Mouse (Mus musculus) embryonic facial prominence, embryonic 13.5 days (tissue): ENCODE results near the gene Wap. TPM values are rescaled to one million over a fixed set of nuclear protein-coding genes. Genes with fewer than 3 reads are reported as not detected.

Experiments used
- ATAC-seq: fragments of 200-750 bp; cut with Nextera tagmentation; 2 replicates; pipeline ENCODE4 v1.8.0; 2017; ENCODE audit warnings: low read depth; ENCODE audit not compliant: insufficient number of reproducible peaks, insufficient read depth, low FRiP score, low TSS enrichment
- H3K27ac ChIP-seq: fragments of 300-500 bp; sonication (generic); 2 replicates; pipeline ENCODE4 v1.5.1; 2015; ENCODE audit warnings: moderate library complexity, mild to moderate bottlenecking, inconsistent platforms
- H3K27me3 ChIP-seq: fragments of 300-500 bp; sonication (generic); 2 replicates; pipeline ENCODE4 v1.6.1; 2015; ENCODE audit warnings: mild to moderate bottlenecking, inconsistent platforms
- H3K36me3 ChIP-seq: fragments of 300-500 bp; sonication (generic); 2 replicates; pipeline ENCODE4 v1.6.1; 2015; ENCODE audit warnings: mild to moderate bottlenecking, inconsistent platforms
- H3K4me1 ChIP-seq: fragments of 300-500 bp; sonication (generic); 2 replicates; pipeline ENCODE4 v1.6.1; 2015; ENCODE audit warnings: inconsistent platforms
- H3K4me2 ChIP-seq: fragments of 300-500 bp; sonication (generic); 2 replicates; pipeline ENCODE4 v1.6.1; 2015; ENCODE audit warnings: moderate library complexity, mild to moderate bottlenecking, inconsistent platforms
- H3K4me3 ChIP-seq: fragments of 300-500 bp; sonication (generic); 2 replicates; pipeline ENCODE4 v1.5.1; 2015; ENCODE audit warnings: mild to moderate bottlenecking, inconsistent platforms
- H3K9ac ChIP-seq: fragments of 300-500 bp; sonication (generic); 2 replicates; pipeline ENCODE4 v1.6.1; 2015; ENCODE audit warnings: mild to moderate bottlenecking, inconsistent platforms
- H3K9me3 ChIP-seq: fragments of 300-500 bp; sonication (generic); 2 replicates; pipeline ENCODE4 v1.6.1; 2016; ENCODE audit warnings: inconsistent platforms
- WGBS: fragments of 180-500 bp; shearing (Covaris S2); methylation state at CpG from one replicate; pipeline ENCODE4 v1.1.7; 2015; ENCODE audit warnings: mixed read lengths; 5-methylcytosine and 5-hydroxymethylcytosine counted together
- polyA plus RNA-seq: library from polyadenylated mRNA; unstranded; fragments of >200 nt; fragmentation: Nextera tagmentation; extraction: Ambion mirVana; gene quantifications from 2 replicates; pipeline ENCODE4 v1.2.1, GENCODE M21; 2015

The Wap gene
- polyA plus RNA-seq, 1 experiment from 2014 or later = not detected

DNA sequence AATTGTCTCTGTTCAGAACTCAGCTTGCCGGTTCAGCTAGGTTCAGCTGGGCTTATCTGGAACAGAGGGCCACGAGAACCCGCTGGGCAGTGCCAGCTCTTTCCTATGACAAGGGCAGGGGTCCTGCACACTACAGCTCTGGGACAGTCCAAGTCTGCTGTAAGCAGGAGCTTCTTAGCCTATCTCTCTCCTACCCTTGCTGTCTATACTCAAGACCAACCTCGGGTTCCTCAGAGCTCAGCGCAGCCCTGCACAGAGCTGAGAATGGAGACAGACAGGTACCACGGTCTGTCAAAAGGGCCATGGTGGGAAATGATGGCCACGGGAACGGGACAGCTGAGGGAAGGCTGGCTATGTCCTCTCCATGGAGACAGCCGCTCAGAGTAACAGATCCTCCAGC lies 35.2 kb downstream of the Wap start:
- H3K27ac ChIP-seq = no peak overlapping the region
- 81% methylated on average over 9 of the region's 9 CpGs for WGBS
- H3K27me3 ChIP-seq = peaks cover 41% of the 10 kb centered on the region
- ATAC-seq = no peak
- peaks cover 36% of the 10 kb centered on the region for H3K4me1 ChIP-seq
- H3K9ac ChIP-seq = no peak overlapping the region
- H3K9me3 ChIP-seq = no peaks in the 10 kb centered on the region
- H3K36me3 ChIP-seq = peaks cover 8% of the 10 kb centered on the region
- H3K4me2 ChIP-seq = no peak overlapping the region
- H3K4me3 ChIP-seq = no peak overlapping the region

DNA sequence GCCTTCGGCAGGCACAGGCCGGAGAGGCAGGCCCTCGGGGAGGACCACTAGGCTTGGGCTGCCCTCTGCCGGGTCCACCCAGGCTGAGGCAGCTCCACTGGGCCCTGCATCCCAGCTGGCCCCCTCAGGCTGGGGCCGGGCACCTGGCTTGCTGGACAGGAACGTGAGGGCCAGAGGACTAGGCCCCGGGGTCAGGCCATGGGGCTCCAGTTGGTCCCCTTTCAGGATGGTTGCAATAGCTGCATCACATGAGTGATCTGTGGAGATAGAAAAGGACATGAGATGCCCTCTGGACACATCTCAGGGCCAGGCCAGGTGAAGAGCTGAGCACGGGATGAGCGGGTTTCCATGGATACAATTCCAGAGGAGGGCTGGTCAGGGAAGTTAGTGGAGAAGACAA lies 35.8 kb downstream of the Wap start:
- no peak overlapping the region for H3K4me3 ChIP-seq
- 78% methylated on average over 9 of the region's 9 CpGs for WGBS
- H3K9me3 ChIP-seq = no peaks in the 10 kb centered on the region

DNA sequence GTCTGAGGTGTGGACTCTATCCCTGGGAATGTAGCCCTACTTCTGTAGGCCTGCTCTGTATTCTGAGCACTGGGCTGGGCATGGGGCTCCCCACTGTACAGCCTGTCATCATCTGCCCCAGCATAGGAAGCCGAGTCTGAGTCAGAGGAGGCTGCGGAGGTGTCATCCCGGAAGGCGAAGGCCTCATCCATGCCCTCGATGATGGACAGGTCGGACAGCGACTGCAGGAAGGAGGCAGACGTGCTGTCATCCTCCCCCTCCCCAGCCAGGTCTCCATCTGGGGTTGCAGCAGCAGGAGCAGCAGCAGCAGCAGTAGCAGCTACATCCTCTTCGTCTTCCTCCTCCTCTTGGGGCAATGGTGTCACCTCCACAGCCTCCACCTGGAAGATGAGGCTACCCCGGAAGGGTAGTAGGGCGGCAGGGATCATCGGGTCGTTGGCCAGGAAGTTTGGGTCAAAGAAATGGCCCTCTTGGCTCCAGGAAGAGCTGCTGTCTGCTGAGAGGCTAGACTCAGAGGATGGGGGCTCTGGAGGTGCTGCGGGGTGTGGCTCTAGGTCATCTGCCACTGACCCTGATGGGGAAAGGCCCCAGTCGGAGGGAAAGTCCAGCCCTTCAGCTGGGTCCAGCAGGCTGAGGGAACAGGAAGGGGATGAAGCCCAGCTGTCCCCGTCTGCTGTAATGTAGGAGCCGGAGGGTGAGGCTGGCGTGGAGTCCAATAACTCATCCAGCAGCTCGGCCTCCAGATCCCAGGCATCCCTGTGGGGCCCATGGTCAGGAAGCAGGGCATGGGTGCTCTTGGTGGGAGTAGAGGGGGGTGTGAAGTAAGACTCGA lies 36.6 kb downstream of the Wap start:
- H3K9me3 ChIP-seq = no peaks in the 10 kb centered on the region
- WGBS = 72% methylated on average over 20 of the region's 20 CpGs
- no peak overlapping the region for H3K27ac ChIP-seq
- no peak overlapping the region for H3K4me2 ChIP-seq
- H3K27me3 ChIP-seq = peaks cover 40% of the 10 kb centered on the region
- ATAC-seq = no peak
- H3K4me1 ChIP-seq = peaks cover 38% of the 10 kb centered on the region
- peaks cover 22% of the 10 kb centered on the region for H3K36me3 ChIP-seq
- H3K4me3 ChIP-seq = no peak overlapping the region
- no peak overlapping the region for H3K9ac ChIP-seq

More for the DNA sequence above, 35.8 kb downstream of the Wap start:
- H3K4me2 ChIP-seq = no peak overlapping the region
- no peak for ATAC-seq
- peaks cover 41% of the 10 kb centered on the region for H3K27me3 ChIP-seq
- peak overlapping the region; percentile 16; the same call in 1 of the 2 replicates for H3K9ac ChIP-seq
- peaks cover 14% of the 10 kb centered on the region for H3K36me3 ChIP-seq
- H3K27ac ChIP-seq = no peak overlapping the region
- H3K4me1 ChIP-seq = peaks cover 38% of the 10 kb centered on the region

DNA sequence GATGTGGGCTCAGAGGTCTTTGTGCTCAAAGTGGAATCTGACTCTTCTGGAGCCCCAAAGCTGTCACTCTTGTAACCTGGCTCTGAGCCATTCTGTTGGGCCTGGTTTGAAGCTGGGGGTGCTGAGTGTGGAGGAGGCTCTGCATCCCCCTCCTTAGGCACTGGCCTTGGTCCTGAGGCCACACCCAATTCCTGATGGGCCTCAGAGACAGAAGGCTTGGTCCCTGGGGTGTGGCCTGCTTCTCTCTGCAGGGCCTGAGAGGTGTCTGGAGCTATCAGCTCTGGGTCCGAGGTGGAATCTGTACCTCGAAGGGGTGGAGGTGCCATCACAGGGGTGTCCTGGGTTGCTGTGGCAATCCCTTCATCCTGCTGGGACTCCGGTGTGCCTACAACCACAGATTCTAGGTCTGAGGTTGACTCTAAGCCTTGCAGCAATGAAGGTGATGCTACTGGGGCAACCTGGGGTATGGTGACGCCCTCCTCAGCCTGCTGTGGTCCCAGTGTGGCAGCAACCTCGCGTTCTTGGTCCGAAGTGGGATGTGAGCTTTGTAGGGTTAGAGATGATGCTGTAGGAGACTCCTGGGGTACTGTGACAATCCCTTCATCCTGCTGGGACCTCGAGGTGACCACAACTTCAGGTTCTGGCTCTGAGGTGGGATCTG lies 38.0 kb downstream of the Wap start:
- 83% methylated on average over 8 of the region's 8 CpGs for WGBS
- H3K9me3 ChIP-seq = no peaks in the 10 kb centered on the region
- H3K4me3 ChIP-seq = no peak overlapping the region
- no peak overlapping the region for H3K4me2 ChIP-seq
- peaks cover 34% of the 10 kb centered on the region for H3K4me1 ChIP-seq
- H3K36me3 ChIP-seq = peaks cover 37% of the 10 kb centered on the region
- no peak overlapping the region for H3K9ac ChIP-seq
- H3K27me3 ChIP-seq = peaks cover 25% of the 10 kb centered on the region
- H3K27ac ChIP-seq = no peak overlapping the region
- no peak for ATAC-seq

DNA sequence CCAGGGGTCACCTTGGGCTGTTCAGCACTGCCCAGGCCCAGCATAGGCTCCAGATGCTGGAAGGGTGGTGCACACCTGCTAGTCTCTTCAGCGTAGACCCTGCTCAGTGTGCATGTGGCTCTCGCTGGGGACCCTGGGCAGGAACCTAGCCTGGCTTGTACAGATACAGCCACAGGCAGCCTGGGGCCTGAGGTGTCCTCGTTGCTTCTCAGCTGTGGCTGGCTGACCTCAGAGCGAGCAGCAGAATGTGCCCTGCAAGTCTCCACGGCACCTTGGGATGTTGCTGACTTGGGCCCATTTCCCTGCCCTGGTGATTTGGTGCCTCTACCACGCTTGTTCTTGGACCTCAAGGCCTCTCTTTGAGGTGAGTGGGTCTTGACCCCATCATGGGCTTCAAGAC lies 38.6 kb downstream of the Wap start:
- ATAC-seq = no peak
- no peak overlapping the region for H3K4me2 ChIP-seq
- no peak overlapping the region for H3K27ac ChIP-seq
- 85% methylated on average over 6 of the region's 6 CpGs for WGBS
- H3K4me3 ChIP-seq = no peak overlapping the region
- no peak overlapping the region for H3K9ac ChIP-seq
- H3K9me3 ChIP-seq = no peaks in the 10 kb centered on the region
- H3K36me3 ChIP-seq = peaks cover 42% of the 10 kb centered on the region
- peaks cover 32% of the 10 kb centered on the region for H3K4me1 ChIP-seq
- H3K27me3 ChIP-seq = peaks cover 19% of the 10 kb centered on the region

DNA sequence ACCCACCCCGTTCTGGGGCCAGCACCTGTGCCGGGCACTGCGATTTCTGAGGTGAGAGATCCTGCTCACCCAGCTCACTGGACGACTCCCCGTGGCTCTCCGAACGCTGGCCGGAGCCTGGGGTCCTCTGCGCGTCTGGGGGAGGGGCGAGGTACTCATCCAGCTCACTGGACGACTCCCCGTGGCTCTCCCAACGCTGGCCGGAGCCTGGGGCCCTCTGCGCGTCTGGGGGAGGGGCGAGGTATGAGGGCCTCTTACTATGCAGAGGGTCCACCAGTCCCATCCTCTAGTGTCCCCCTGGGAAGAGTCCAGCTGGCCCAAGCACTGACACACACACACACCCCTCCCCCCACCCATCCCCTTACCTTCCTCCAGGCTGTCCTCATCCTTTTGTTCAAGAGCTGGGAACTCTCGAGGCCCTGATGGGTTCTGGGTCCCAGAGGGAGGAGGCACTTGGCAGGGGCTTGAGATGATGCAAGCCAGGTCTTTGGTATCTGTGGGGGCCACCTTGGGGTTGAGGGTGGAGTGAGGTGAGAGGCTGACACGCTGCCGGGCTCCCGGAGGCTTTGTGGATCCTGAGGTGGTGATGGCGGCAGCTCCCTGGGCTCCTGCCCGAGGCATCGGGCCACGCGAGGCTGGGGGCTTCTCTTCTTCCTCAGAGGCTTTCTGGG lies 39.3 kb downstream of the Wap start:
- Histone ChIP-seq H3K27me3 (peaks cover 12% of the 10 kb centered on the region), H3K4me1 (peaks cover 25% of the 10 kb centered on the region), H3K36me3 (peaks cover 48% of the 10 kb centered on the region), H3K9me3 (no peaks in the 10 kb centered on the region), H3K9ac (0 out of 2 replicates have a peak overlapping the region, but pooled peaks have one; percentile 11), H3K4me2 (no peak overlapping the region), H3K4me3 (no peak overlapping the region), H3K27ac (no peak overlapping the region)
- no peak for ATAC-seq
- 13% methylated on average over 27 of the region's 27 CpGs for WGBS

DNA sequence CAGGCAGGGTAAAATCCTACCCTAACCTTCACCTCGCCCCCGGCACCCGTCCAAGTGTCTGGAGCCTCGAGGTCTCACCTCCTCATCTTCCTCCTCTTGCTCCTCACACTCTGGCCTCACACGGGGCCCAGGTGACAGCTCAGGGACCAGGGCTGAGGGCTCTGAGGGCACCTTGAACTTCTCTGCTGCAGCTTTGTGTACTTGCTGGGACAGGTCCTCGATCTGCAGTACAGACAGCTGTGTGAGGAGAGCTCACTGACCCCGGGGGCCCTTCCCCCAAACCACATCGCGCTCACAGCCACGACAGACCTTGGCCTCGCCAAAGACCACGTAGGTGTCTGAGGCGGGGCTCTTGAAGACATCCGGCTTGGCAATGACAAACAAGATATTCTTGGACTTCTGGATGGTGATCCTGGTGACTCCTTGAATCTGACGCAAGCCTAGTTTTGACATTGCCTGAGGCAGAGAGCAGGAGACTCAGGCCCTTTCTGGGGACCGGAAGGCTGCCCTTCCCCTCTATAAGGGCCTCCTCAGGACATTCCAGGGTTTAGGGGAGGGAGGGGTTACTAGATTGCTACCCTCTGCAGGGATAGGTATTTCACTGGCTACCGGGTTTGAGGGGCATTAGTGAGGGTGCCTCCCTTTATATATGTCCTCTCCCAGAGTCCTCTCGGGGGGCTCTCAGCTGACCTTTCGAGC lies 40.1 kb downstream of the Wap start:
- Histone ChIP-seq H3K36me3 (peaks cover 56% of the 10 kb centered on the region), H3K4me2 (no peak overlapping the region), H3K27ac (no peak overlapping the region), H3K4me1 (peaks cover 17% of the 10 kb centered on the region), H3K9me3 (no peaks in the 10 kb centered on the region), H3K27me3 (peaks cover 7% of the 10 kb centered on the region), H3K9ac (0 out of 2 replicates have a peak overlapping the region, but pooled peaks have one; percentile 32), H3K4me3 (no peak overlapping the region)
- 46% methylated on average over 19 of the region's 19 CpGs for WGBS
- ATAC-seq = no peak

DNA sequence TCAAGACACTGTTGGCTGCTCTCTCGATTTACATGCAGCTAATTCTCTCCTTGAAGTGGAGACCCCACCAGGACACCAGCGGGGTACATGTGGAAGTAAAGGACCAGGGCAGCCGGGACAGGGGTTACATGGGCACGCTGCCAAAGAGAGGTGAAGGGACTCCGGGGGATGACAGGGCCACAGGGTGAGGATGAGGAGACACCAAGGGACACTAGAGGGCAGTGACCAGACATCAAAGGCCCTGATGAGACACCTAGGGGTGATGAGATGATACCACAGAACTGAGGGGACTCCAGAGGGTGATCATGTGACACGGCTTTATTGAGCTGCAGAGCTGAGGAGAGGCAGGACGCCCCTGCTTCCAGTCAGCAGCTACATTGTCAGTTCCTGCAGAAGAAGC lies 40.9 kb downstream of the Wap start:
- ATAC-seq = no peak
- WGBS = 78% methylated on average over 7 of the region's 7 CpGs
- peaks cover under 1% of the 10 kb centered on the region; the same call in 1 of the 2 replicates for H3K27me3 ChIP-seq
- H3K27ac ChIP-seq = no peak overlapping the region
- H3K36me3 ChIP-seq = peaks cover 64% of the 10 kb centered on the region
- H3K4me3 ChIP-seq = no peak overlapping the region
- H3K4me1 ChIP-seq = peaks cover 21% of the 10 kb centered on the region
- H3K9ac ChIP-seq = no peak overlapping the region
- H3K4me2 ChIP-seq = no peak overlapping the region
- no peaks in the 10 kb centered on the region for H3K9me3 ChIP-seq

DNA sequence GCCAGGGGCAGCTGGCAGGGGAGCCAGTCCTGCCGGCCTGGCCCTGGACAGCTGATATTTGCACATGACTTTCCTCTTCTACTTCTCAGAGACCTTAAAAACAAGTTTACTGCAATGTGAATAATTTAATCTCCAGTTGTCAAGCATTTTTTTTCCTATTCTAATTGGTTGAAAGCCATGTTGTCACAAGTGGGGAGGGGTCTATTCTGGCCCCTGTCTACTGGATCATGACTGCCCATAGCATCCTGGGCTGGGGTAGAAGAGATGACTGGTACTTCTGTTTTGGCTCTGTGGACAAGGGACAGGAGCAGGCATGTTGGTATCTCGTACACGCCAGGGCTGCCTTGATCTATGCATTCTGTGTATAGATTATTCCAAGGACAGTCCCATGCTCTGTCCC lies 41.8 kb downstream of the Wap start:
- Histone ChIP-seq H3K27me3 (no peaks in the 10 kb centered on the region), H3K9me3 (no peaks in the 10 kb centered on the region), H3K4me2 (no peak overlapping the region), H3K4me1 (peaks cover 21% of the 10 kb centered on the region), H3K36me3 (peaks cover 73% of the 10 kb centered on the region), H3K4me3 (no peak overlapping the region), H3K9ac (no peak overlapping the region), H3K27ac (no peak overlapping the region)
- WGBS = 84% methylated on average over 3 of the region's 3 CpGs
- no peak for ATAC-seq

DNA sequence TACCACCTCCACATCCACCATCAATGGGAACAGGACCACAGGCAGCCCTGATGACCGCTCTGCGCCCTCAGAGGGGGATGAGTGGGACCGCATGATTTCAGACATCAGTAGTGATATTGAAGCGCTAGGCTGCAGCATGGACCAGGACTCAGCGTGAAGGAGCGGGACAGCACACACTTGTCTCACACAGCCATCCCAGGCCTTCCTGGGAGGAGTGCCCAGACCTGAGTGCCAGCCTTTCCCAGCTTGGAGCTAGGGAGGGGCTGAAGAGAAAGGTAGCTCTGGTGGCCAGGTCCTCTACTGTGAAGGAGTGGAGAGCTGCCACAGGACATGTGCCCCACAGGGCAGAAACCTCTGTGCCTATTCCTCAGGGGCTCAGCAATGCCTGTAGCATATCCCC lies 42.2 kb downstream of the Wap start:
- Histone ChIP-seq H3K27me3 (no peaks in the 10 kb centered on the region), H3K4me1 (peaks cover 21% of the 10 kb centered on the region), H3K4me3 (no peak overlapping the region), H3K36me3 (peaks cover 77% of the 10 kb centered on the region), H3K4me2 (no peak overlapping the region), H3K9ac (no peak overlapping the region), H3K9me3 (no peaks in the 10 kb centered on the region), H3K27ac (no peak overlapping the region)
- ATAC-seq = no peak
- WGBS = 93% methylated on average over 6 of the region's 6 CpGs

DNA sequence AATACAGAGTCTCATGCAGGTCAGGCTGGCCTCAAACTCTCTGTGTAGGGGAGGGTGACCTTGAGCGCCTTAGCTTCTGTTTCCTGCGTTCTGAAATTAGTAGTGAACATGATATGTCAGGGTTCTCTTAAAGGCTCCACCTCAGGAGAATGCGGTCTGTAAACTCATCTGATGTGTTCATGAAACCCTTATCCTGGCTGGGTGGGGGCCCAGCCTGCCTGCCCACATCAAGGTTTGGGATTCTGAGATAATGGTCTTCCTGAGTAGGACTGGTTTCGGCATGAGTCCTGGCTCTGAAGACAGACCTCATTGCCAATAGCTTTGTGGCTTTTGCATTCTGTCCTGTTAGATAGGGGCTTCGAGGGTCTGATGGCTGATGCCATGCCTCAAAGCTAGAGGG lies 43.1 kb downstream of the Wap start:
- Histone ChIP-seq H3K9ac (no peak overlapping the region), H3K9me3 (no peaks in the 10 kb centered on the region), H3K4me2 (no peak overlapping the region), H3K4me1 (peaks cover 21% of the 10 kb centered on the region), H3K4me3 (no peak overlapping the region), H3K27ac (no peak overlapping the region), H3K36me3 (peaks cover 86% of the 10 kb centered on the region), H3K27me3 (no peaks in the 10 kb centered on the region)
- no peak for ATAC-seq
- 79% methylated on average over 5 of the region's 5 CpGs for WGBS
